In genomic region chr5:140083911-140084310, GRCm38 (mm10) we compare ENCODE assay signal across 23 mouse cellular contexts.
DNase-seq lines count a peak whose midpoint lies in the region; ATAC-seq lines count a peak whose summit lies in the region.
"Had no signal": no experiment of that assay in that cellular context is flagged by ENCODE, and none has a peak within 500 bp of the region (broad histone marks: within the 10 kb centered on the region; RNA-seq: fewer than 3 reads in every experiment).

No protein-coding gene starts in this region.

- H3K4me1 ChIP-seq in midbrain, embryonic 11.5 days (ENCODE audit: control insufficient read depth, insufficient read depth, low read length): no peaks in the 10 kb centered on the region
- H3K4me1 ChIP-seq in midbrain, embryonic 14.5 days (ENCODE audit: control insufficient read depth, insufficient read depth, low read length): no peaks in the 10 kb centered on the region
- H3K4me1 ChIP-seq in limb, embryonic 10.5 days: peaks cover 32% of the 10 kb centered on the region

- DNase-seq in gastrocnemius, adult 18-20 months (ENCODE audit: low spot score): peak; percentile 59
- no peak for DNase-seq in gastrocnemius, postnatal 4 days (ENCODE audit: low spot score in 2 of 2)
- peak; percentile 67 for DNase-seq in midbrain, embryonic 11.5 days (ENCODE audit: low spot score, missing footprints)
- DNase-seq in midbrain, embryonic 14.5 days: no peak
- peak; percentile 9 to 15 for DNase-seq in gastrocnemius, adult 8-10 months (ENCODE audit: low spot score in 2 of 2)
- DNase-seq in limb, embryonic 10.5 days (ENCODE audit: low spot score): no peak
- DNase-seq in heart, postnatal 25 days (ENCODE audit: low spot score): no peak
- DNase-seq in testis, postnatal 14 days (ENCODE audit: low spot score): no peak
- DNase-seq: adrenal gland, postnatal 10 days; adrenal gland, postnatal 36 days; cerebellum, adult 18-20 months; cerebellum, adult 9-10 months; cerebellum, postnatal 14 days; heart, adult 11 months; heart, postnatal 36 days had no signal

- H3K36me3 ChIP-seq in midbrain, embryonic 11.5 days (ENCODE audit: control insufficient read depth, insufficient read depth, low read length): no peaks in the 10 kb centered on the region
- no peaks in the 10 kb centered on the region; the same call in 1 of the 2 replicates for H3K36me3 ChIP-seq in midbrain, embryonic 14.5 days (ENCODE audit: control insufficient read depth, insufficient read depth, low read length)
- H3K36me3 ChIP-seq in limb, embryonic 10.5 days: peaks cover 70% of the 10 kb centered on the region

- no peak overlapping the region for H3K27ac ChIP-seq in midbrain, embryonic 11.5 days (ENCODE audit: low read depth, low read length)
- no peak overlapping the region for H3K27ac ChIP-seq in midbrain, embryonic 14.5 days (replicated peaks; ENCODE audit: low read depth, low read length)
- H3K27ac ChIP-seq in limb, embryonic 10.5 days: 0 out of 2 replicates have a peak overlapping the region, but pooled peaks have one; percentile 10
- H3K27ac ChIP-seq: forebrain, embryonic 10.5 days; hindbrain, embryonic 14.5 days had no signal

- H3K4me2 ChIP-seq in midbrain, embryonic 11.5 days: no peak overlapping the region
- no peak overlapping the region for H3K4me2 ChIP-seq in midbrain, embryonic 14.5 days (ENCODE audit: low read length)
- H3K4me2 ChIP-seq: forebrain, embryonic 13.5 days; heart, embryonic 11.5 days; hindbrain, embryonic 14.5 days had no signal

- 76% methylated on average over 5 of the region's 5 CpGs for WGBS in midbrain, embryonic 11.5 days
- 65% methylated on average over 5 of the region's 5 CpGs for WGBS in midbrain, embryonic 14.5 days
- 77% methylated on average over 5 of the region's 5 CpGs for WGBS in limb, embryonic 10.5 days

- no peak overlapping the region for H3K4me3 ChIP-seq in midbrain, embryonic 11.5 days (ENCODE audit: low read depth, low read length)
- no peak overlapping the region for H3K4me3 ChIP-seq in midbrain, embryonic 14.5 days (replicated peaks; ENCODE audit: low read depth, low read length)
- H3K4me3 ChIP-seq in limb, embryonic 10.5 days: no peak overlapping the region
- H3K4me3 ChIP-seq: forebrain, embryonic 10.5 days; forebrain, embryonic 13.5 days had no signal

- no peaks in the 10 kb centered on the region for H3K27me3 ChIP-seq in midbrain, embryonic 11.5 days (ENCODE audit: control insufficient read depth, insufficient read depth, low read length)
- no peaks in the 10 kb centered on the region for H3K27me3 ChIP-seq in midbrain, embryonic 14.5 days (ENCODE audit: control insufficient read depth, insufficient read depth, low read length)
- H3K27me3 ChIP-seq in limb, embryonic 10.5 days (ENCODE audit: low read depth, poor library complexity, severe bottlenecking): no peaks in the 10 kb centered on the region
- H3K27me3 ChIP-seq: CH12.LX; forebrain, embryonic 13.5 days; Patski had no signal

- no peak overlapping the region for H3K9ac ChIP-seq in midbrain, embryonic 11.5 days (ENCODE audit: low read length)
- H3K9ac ChIP-seq in midbrain, embryonic 14.5 days (replicated peaks; ENCODE audit: low read length): no peak overlapping the region
- H3K9ac ChIP-seq: forebrain, embryonic 13.5 days; hindbrain, embryonic 14.5 days had no signal

- H3K9me3 ChIP-seq in midbrain, embryonic 11.5 days (ENCODE audit: control insufficient read depth, low read length): no peaks in the 10 kb centered on the region
- no peaks in the 10 kb centered on the region for H3K9me3 ChIP-seq in midbrain, embryonic 14.5 days (ENCODE audit: control insufficient read depth, low read length)
- no peaks in the 10 kb centered on the region for H3K9me3 ChIP-seq in limb, embryonic 10.5 days (replicated peaks)
- H3K9me3 ChIP-seq: forebrain, embryonic 10.5 days; forebrain, embryonic 13.5 days; G1E had no signal

- intact Hi-C loops in heart, postnatal 25 days (cut with DNase I): no loop called here

- no peak for ATAC-seq in midbrain, embryonic 11.5 days (ENCODE audit: low FRiP score)
- no peak for ATAC-seq in midbrain, embryonic 14.5 days (ENCODE audit: low FRiP score, low TSS enrichment)
- ATAC-seq: forebrain, embryonic 13.5 days; forebrain, embryonic 16.5 days; Patski had no signal

Comparison
In these comparisons a context has a peak if more than half of its experiments do, and no peak if none do; other contexts are left out.
1. DNase-seq: peak in gastrocnemius, adult 18-20 months (single experiment), midbrain, embryonic 11.5 days (single experiment) and gastrocnemius, adult 8-10 months (2 of 2); none in gastrocnemius, postnatal 4 days (0 of 2), midbrain, embryonic 14.5 days (single experiment), limb, embryonic 10.5 days (single experiment), heart, postnatal 25 days (single experiment) and testis, postnatal 14 days (single experiment).